Comparison of ENCODE assay signal across 20 mouse cellular contexts in genomic region chr2:130129687-130130086, GRCm38 (mm10). TPM values are rescaled to one million over a fixed set of nuclear protein-coding genes. Genes with fewer than 3 reads are reported as not detected.
"Had no signal": no experiment of that assay in that cellular context is flagged by ENCODE, and none has a peak within 500 bp of the region (broad histone marks: within the 10 kb centered on the region; RNA-seq: fewer than 3 reads in every experiment).

No protein-coding gene starts in this region.

- H3K36me3 ChIP-seq: limb, embryonic 12.5 days; liver, embryonic 15.5 days; midbrain, embryonic 15.5 days; neural tube, embryonic 13.5 days had no signal

- H3K9me3 ChIP-seq: limb, embryonic 12.5 days; liver, embryonic 15.5 days; midbrain, embryonic 15.5 days; neural tube, embryonic 13.5 days had no signal

- H3K27ac ChIP-seq: kidney, postnatal 0 days; limb, embryonic 12.5 days; liver, embryonic 15.5 days; midbrain, embryonic 15.5 days; neural tube, embryonic 13.5 days had no signal

- H3K4me3 ChIP-seq: limb, embryonic 12.5 days; liver, embryonic 15.5 days; midbrain, embryonic 15.5 days; neural tube, embryonic 13.5 days had no signal

- H3K4me1 ChIP-seq: limb, embryonic 12.5 days; liver, embryonic 15.5 days had no signal

- H3K27me3 ChIP-seq: limb, embryonic 12.5 days; liver, embryonic 15.5 days; midbrain, embryonic 15.5 days; neural tube, embryonic 13.5 days had no signal

- DNase-seq: kidney, adult 11 months; kidney, adult 9 months; kidney, postnatal 36 days; layer of hippocampus, adult 9-11 months; layer of hippocampus, postnatal 36 days; liver; lung, embryonic 14.5 days; lung, postnatal 10 days; lung, postnatal 4 days; retina, postnatal 1 day; right cerebral cortex, postnatal 4 days; spleen, adult 18-20 months; thymus, adult 18-20 months; thymus, postnatal 14 days had no signal

- ATAC-seq: midbrain, embryonic 15.5 days had no signal

- H3K4me2 ChIP-seq: limb, embryonic 12.5 days; liver, embryonic 15.5 days; lung, embryonic 14.5 days; midbrain, embryonic 15.5 days; neural tube, embryonic 13.5 days had no signal

- H3K9ac ChIP-seq: limb, embryonic 12.5 days; liver, embryonic 15.5 days; lung, embryonic 14.5 days; midbrain, embryonic 15.5 days; neural tube, embryonic 13.5 days had no signal

RNA-seq across cellular contexts. Expression of gene Tgm6, which starts 17.5 kb away (rescaled TPM):
- polyA plus RNA-seq: kidney, postnatal 0 days; limb, embryonic 12.5 days; liver, embryonic 15.5 days; lung, embryonic 14.5 days; neural tube, embryonic 13.5 days; stomach, embryonic 14.5 days had no signal
